Mouse (Mus musculus): ENCODE measurements at regions not wholly inside any gene's neighbourhood (a gene's known extent, or its start where the extent isn't known, plus 50 kb on each side); places are given as distances from the start of the nearest gene placed in this dataset.

DNA sequence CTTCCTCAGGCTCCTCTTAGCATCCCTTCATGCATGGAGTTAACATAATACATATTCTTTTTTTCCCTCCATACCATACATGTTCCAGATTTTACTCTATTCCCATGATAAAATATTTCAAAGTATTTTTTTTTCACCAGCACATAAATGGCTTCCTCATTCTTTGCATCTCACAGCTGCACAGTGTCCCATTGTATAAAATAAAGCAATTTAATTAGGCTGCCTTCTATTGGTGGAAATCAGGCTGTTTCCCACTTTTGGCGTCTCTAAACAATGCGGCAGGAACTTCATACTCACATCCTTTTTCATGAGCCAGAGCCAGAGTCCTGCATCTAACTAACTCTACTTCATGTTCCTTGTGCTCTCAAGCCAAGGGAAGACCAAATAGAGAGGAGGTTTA, 54.9 kb upstream of the Akap13 start:
- DNase-seq, result no peak

DNA sequence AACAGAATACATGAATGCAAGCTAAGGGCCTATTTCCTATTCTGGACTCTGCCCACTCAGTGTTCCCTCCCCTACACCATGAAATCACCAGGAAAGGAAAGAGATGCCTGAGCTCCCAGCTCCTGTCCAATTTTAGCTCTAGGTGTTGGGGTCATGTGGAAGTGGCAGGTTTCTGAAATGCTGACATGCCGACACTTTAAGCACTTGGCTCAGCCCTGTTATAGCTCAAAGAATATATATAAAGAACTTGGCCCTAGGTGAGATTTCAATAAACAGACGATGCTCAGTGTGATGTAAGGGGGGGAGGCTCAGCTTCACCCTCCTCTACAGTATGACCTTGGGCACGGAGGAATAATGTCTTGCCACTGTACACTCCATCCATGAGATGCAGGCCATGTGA, 50.4 kb upstream of the Akap13 start:
- DNase-seq, result no peak

All from kidney, postnatal 4 days (tissue).